Mouse (Mus musculus) gastrocnemius, adult 18-20 months (tissue): Measurements from ENCODE around the gene Hist1h2bh. TPM values are rescaled to one million over a fixed set of nuclear protein-coding genes. Genes with fewer than 3 reads are reported as not detected.
"Not testable (repeated sequence)": the region's sequence is repeated elsewhere in the genome, so short reads cannot be mapped to it uniquely, and the experiment has no call there.

Experiments used
- DNase-seq: peaks from one replicate; pipeline ENCODE4 v3.0.0; 2021; ENCODE audit warnings: low spot score
- total RNA-seq, 2 experiments: library from RNA; stranded (reverse); gene quantifications; 2 replicates each; pipeline ENCODE4 v1.2.3; 2021

Gene Hist1h2bh
- total RNA-seq, 2 experiments from 2014 or later: 1.0 to 1.1 TPM

DNA sequence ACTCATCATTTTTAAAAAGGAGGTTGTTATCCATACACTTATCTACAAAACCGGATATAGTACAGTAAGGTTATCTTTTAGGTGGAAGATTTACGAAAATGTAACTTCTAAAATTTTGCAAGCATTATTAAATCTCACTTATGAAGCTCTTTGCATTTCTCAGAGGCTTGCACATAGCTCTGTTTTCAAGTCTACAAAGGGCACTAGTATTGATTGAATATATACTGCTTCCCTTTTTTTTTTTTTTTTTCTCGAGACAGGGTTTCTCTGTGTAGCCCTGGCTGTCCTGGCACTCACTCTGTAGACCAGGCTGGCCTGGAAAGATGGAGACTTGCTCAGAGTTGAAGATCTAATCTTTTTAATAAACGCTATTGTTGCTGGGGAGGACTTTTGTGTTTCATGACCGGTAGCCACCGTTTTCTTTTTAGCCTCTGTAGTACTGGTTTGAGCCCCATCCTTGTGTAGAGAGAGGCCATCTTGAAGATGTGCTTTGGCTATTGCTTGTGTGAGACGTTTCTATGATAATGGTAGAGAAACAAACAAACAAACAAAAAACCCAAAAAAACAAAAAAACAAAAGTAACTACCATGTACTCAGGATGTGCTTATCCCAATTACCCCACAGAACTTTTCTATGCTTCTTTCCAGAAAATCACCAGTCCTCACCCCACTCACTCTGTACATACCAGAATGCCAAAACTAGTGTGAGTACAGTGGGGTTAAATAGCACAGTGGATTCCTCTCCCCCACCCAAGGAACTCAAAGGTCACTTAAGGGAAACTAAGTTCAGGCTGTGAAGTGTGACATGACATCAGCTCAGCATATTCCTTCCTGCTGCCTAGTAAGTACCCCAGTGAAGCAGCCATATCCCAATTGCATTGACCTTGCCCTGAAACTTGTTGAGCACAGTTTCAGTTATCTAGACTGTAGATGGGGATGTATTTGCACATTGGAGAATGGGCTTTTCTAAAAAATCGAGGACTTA is 9.0 kb upstream of the Hist1h2bh start:
- DNase-seq: no peak

DNA sequence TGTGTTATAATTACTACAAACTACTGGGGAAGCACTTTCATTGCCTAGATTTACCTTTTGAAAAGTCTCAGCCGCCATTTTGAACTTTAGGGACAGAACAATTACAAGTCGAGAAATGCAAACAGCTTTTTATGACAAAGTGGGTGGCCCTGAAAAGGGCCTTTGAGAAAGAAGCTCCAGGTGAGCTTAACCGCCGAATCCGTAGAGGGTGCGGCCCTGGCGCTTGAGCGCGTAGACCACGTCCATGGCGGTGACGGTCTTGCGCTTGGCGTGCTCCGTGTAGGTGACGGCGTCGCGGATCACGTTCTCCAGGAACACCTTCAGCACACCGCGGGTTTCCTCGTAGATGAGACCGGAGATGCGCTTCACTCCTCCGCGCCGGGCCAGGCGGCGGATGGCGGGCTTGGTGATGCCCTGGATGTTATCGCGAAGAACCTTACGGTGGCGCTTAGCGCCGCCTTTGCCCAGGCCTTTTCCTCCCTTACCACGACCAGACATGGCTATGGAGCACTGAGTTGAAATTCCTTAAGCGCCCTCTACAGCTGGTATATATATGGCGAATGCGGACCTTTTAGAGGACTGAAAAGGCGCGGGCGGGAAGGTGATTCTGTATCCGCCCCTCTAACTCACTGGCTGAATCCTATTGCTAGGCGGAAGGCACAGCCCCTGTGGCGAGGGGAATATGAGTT is 8.1 kb upstream of the Hist1h2bh start, which contains the start of gene Hist1h4f:
TSS of gene Hist1h4f (minus strand) at position 503 of the 689 bp plus-strand sequence.
- peak; percentile 78 for DNase-seq

DNA sequence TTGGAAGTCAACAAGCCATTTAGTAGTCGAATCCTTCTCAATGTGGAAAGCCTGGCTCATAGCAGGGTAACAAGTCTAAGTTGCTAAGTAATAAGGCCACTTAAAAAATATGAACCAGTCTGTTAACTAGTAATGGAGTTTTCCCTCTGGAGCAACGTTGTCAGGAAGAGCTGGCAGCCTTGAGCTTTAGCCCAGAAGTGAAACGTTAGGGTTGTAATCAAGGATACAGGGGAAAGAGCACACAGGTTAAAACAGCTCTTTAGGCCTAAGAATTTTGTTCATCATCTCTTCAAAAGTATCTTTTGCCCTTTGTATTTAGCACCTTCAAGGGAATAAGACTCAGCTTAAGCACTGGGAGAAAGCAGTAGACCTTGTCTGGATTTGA is 7.6 kb upstream of the Hist1h2bh start:
- no peak for DNase-seq

DNA sequence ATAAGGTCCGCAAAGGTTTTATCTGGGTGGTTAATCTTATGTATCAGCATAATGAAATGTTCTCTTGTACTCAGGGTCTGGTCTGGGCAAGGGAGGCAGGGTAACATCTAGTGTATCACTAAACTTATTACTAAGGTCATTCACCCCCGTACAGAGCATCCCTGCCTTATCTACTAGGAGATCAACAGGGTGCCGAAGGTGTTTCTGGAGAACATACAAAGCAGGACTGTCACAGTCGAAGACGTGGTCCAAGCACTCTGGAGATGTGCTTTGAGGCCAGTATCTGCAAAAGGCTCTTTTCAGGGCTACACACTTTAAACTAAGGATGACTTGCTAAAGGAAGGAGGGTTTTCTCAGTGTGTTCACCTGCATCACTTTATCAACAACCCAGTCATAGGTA is 3.5 kb upstream of the Hist1h2bh start:
- no peak for DNase-seq

DNA sequence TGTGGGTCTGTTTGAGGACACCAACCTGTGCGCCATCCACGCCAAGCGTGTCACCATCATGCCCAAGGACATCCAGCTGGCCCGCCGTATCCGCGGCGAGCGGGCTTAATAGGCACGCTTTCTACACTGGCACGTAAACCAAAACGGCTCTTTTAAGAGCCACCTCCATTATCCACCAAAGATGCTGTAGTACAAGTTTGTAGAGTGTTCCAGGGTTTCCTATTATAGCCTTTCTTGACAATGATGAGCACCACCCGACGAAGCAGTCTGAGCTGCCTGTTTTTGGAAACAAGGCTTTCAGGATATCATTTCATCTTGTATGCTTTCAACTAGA is 1.6 kb upstream of the Hist1h2bh start:
- not testable (repeated sequence) for DNase-seq

DNA sequence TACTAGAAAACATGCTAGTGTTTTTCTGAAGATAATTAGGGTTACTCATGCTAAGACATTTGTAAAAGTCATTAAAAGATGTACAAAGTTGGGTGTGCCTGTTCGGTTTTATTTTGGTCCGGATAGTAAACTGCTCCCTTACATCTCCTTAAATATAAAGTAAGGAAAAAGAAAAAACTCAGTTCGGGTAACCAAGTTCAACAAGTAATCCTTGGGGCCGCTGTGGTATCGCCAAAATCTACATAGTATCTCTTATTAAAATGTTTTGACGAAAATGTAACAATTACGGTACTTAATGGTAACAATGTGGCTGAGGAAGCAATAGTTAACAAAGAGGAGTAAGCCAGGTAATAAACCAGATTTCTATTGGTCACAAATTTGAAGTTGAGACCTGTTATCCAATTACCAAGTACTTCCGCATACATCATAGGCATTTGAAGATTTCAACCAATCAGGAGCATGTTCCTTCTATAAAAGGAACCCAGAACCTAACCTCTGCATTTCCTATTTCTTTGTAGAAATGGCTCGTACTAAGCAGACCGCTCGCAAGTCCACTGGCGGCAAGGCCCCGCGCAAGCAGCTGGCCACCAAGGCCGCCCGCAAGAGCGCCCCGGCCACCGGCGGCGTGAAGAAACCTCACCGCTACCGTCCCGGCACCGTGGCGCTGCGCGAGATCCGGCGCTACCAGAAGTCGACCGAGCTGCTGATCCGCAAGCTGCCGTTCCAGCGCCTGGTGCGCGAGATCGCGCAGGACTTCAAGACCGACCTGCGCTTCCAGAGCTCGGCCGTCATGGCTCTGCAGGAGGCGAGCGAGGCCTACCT is 984 bp upstream of the Hist1h2bh start, which contains the start of gene Hist1h3f:
TSS of gene Hist1h3f (plus strand) at position 88 of the 822 bp plus-strand sequence.
- peak; percentile 80 for DNase-seq

DNA sequence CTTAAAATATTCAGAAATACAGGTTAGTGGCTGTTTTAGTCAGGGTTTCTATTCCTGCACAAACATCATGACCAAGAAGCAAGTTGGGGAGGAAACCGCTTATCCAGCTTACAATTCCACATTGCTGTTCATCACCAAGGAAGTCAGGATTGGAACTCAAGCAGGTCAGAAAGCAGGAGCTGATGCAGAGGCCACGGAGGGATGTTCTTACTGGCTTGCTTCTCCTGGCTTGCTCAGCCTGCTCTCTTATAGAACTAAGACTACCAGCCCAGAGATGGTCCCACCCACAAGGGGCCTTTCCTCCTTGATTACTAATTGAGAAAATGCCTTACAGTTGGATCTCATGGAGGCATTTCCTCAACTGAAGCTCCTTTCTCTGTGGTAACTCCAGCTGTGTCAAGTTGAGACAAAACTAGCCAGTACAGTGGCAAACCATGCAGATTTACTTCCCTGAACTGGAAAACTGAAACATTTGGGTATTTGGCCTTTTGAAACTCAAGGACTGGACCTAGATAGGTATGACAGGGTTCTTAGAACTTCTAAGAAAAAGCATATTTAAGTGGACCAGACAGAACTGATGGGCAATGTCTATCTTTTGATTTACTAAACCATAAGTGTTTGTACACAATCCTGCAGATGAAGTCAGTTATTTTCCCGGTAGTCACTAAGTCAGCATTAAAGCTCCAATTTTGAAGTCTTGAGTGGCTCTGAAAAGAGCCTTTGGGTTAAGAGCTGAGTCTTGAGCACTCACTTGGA is 789 bp downstream of the Hist1h2bh start:
- not testable (repeated sequence) for DNase-seq

DNA sequence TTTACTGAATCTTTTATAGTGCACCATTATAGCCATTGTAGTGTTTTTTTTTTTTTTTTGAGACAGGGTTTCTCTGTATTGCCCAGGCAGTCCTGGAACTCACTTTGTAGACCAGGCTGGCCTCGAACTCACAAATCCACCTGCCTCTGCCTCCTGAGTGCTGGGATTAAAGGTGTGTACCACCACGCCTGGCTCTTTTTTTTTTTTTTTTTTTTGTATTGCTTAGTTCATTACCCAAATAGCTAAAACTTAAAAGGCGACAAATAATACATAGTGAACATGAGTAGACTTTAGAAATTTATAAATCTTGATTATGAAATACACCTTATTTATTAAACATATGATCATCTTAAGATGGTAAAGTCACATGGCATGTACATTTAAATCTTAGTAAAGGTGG is 1.7 kb downstream of the Hist1h2bh start:
- DNase-seq: no peak

DNA sequence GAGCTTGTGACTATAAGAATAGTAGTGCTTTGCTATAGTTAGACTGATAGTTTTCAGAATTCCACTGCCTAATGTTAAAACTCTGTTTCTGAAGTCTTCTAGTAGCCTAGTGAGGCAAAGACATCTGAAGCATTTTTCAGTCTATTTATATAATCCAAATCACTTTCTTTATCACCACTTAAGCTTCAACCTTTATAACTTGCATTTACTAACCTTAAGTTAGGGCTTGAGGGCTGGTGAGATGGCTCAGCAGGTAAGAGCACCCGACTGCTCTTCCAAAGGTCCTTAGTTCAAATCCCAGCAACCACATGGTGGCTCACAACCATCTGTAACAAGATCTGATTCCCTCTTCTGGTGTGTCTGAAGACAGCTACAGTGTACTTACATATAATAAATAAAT is 3.4 kb downstream of the Hist1h2bh start:
- DNase-seq: not testable (repeated sequence)

DNA sequence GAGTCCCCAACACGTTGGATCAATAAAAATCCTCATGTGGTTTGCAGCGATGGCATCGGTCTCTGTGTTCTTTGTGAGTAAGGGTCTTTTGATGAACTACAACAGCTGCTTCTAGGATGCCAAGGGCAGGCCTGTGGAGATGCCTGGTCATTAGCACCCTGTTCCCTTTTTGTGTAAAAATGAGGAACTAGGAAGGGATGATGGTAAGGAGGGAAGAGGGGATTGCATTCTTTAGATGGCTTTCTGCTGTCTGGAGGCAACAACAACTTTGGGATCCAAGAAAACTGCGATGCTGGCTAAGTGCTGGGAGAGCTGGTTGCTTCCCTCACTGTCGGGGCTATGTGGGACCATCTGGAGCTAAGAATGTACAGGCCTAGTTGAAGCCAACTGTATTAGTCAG is 4.9 kb downstream of the Hist1h2bh start:
- no peak for DNase-seq

DNA sequence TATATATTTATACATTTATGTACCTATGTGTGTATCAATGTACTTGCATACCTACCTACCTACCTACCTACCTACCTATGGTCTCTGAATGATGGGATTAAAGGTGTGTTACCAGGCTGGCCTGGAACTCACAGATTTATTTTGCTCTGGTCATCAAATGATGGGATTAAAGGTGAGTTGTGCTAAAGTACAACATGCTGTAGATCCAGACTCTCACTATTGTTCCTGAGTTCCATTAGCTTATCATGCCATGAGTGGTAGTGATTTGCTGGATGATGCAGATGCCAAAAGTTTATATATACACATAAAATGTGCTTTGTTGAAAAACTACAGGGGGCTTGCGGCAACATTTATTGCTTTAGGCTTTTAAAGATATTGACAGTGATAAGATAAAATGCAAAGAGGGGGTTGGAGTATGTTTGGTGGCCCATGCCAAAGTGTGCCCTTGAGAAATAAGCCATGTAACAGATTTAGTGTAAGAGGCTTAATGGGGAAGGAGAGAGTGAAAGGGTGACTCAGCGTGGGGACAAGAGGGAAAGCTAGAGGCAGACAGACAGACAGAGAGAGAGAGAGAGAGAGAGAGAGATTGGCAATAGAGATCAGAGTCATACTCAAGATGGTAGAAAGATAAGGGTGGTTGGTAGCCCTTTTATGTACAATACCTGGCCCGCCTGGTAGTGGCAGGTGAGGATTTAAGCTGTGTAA is 6.0 kb downstream of the Hist1h2bh start:
- no peak for DNase-seq

DNA sequence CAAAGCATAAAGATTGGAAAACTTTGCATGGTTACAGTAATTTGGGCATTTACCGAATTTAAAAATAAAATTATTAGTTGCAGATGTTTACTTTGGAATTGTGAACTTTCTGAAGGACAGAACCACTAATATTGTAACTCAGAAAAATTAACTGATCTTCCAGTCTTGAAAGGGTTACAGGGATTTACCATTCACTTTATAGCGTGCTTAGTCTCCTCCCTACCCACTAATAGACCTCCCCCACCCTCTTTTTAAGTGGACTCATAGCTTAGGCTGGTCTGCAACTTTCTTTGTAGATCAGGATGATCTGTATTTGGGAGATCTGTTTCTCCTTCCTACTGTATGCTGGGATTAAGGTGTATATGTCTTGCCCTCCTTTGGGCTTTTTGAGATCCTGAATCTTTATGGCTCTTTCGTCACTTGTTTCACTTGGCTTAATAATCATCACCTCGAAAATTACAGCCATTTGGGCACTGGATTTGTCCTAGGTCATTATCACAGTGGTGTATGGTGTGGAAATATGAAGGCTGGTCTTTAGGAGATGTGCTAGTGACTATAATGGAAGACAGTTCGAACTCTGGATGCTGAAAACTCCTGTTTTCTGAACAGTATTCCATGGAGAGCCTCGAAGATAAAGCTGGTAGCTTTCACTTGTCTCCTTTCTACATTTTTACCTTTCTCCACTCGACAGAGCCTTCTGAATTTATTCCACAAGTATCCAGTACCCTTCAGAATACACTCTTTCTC is 6.9 kb downstream of the Hist1h2bh start:
- DNase-seq: no peak

DNA sequence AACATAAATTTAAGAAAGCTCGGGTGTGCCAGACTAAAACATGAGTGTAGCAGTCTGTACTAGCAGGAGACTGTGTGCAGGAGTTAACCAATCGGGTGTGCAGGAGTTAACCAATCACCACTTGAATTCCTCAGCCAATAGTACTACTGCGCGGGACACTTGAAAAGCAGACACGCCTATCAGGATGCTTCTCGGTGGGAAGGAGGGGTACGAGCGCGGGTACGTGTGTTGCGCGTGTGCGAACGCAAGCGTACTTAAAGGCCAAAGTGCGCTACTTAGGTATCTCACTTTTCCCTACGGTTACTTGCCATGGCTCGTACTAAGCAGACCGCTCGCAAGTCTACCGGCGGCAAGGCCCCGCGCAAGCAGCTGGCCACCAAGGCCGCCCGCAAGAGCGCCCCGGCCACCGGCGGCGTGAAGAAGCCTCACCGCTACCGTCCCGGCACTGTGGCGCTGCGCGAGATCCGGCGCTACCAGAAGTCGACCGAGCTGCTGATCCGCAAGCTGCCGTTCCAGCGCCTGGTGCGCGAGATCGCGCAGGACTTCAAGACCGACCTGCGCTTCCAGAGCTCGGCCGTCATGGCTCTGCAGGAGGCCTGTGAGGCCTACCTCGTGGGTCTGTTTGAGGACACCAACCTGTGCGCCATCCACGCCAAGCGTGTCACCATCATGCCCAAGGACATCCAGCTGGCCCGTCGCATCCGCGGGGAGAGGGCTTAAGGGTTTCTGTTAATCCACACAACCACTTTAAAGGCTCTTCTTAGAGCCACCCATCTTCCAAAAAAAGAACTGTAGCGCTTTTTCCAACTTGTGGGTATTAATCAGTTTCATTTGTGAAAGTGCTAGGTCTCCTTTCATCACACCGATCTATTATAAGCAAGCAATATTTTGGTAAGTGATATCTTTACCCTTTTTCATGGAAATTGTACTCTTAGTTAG is 7.8 kb downstream of the Hist1h2bh start, which contains the start of gene Hist1h3g:
TSS of gene Hist1h3g (plus strand) at position 286 of the 939 bp plus-strand sequence.
- DNase-seq: peak; percentile 79

DNA sequence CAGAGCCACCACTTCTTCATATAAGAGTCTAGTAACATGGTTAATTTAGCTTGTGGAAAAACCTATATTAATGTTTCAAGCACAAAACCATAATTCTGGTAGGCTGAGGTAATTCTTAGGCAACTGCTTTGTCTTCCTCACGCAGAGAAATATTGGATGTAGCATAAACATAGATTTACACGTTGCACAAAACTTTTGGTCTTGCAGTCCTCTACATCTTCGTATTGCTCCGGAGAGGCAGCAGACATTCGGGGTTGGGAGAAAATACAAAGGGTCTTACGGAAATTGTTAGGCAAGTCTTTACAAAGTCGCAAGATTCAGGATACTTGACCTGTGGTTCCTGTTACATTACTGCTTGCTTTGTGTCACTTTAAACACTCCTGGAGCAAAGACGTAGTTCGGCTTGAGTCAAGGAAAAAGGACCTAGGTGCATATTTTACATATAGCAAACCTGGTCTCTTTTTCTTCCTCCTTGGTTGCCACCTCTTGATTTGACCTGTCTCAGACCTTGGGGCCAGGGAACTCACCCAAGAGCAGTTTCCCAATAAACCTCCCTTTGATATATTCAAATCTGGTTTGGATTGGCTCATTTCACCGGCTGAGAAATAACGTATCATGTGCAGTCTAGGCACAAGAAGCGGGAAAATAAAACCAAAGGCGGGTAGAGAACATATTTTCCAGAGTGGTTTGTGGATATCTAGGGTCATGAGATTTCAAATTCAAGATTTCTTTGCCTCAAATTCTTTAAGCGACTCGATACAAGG is 8.6 kb downstream of the Hist1h2bh start:
- no peak for DNase-seq

DNA sequence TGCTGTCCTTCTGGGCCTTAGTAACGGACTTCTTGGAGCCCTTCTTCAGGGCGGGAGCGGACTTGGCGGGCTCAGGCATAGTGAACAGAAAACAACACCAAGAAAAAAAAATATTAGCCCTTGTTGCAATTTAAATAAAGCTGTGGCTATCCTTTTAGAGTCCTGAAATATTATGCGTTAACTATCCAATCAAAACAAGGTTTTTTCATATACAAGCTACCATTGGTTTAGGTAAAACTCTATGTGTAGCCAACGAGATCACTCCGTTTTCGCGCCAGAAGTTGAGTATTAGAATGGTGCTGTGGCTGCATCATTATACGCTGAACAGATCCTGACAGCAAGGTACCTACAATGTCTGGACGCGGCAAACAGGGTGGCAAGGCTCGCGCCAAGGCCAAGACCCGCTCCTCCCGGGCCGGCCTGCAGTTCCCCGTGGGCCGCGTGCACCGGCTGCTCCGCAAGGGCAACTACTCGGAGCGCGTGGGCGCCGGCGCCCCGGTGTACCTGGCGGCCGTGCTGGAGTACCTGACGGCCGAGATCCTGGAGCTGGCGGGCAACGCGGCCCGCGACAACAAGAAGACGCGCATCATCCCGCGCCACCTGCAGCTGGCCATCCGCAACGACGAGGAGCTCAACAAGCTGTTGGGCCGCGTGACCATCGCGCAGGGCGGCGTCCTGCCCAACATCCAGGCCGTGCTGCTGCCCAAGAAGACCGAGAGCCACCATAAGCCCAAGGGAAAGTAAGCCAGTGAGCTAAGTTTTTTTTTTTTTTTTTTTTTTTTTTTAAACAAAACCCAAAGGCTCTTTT is 9.4 kb downstream of the Hist1h2bh start, which contains the start of gene Hist1h2af:
TSS of gene Hist1h2af (plus strand) at position 347 of the 808 bp plus-strand sequence.
- not testable (repeated sequence) for DNase-seq

DNA sequence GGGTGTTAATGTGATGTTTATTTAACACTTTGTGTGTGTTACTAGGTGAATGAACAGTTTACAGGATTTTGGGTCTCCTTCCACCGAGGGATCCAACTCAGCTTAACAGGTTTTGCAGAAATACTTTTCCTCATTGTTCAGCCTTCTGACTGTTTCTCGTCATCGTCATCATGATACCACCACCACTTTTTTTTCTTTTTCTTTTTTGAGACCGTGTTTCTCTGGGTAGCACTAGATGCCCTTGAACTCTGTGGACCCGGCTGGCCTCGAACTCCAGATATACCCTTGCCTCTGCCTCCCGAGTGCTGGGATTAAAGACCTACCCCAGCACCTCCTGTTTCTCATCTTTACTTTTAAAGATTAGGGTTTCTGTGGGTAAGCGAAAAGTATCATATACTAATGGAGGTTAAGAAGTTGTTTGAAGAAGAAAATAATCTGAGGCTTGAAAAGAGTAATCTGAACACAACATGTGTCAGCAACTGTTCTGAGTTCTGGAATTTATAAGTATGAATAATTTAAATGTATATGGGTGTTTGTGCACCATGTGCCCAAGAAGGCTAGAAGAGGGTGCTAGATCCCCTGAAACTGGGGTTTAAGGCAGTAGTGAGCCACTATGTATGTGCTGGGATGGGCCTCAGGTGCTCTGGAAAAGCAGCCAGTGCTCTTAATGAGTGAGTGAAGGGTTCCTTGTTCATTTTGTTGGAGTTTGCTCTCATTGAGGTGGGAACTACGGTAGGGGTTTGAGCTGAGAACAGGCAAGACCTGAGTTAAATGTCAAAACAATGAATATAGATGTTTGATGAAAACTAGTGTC is 10.7 kb downstream of the Hist1h2bh start:
- no peak for DNase-seq
